Mouse (Mus musculus) adrenal gland, adult 2 months (tissue): Measurements from ENCODE around the gene Otos. TPM values are rescaled to one million over a fixed set of nuclear protein-coding genes. Genes with fewer than 3 reads are reported as not detected.

Source experiments
- DNase-seq: peaks from one replicate; pipeline ENCODE4 v3.0.0; 2021
- polyA plus RNA-seq: library from polyadenylated mRNA; depleted of rRNA; stranded (reverse); fragments of >200 nt; gene quantifications from 2 replicates; pipeline ENCODE4 v1.2.3, GENCODE M21; 2012; rRNA removed
- total RNA-seq, 2 experiments: library from RNA; stranded (reverse); gene quantifications; 2 replicates each; pipeline ENCODE4 v1.2.3; 2021

Otos gene
- total and polyA plus RNA-seq, 3 experiments = 0.47 TPM; not detected in 2

DNA sequence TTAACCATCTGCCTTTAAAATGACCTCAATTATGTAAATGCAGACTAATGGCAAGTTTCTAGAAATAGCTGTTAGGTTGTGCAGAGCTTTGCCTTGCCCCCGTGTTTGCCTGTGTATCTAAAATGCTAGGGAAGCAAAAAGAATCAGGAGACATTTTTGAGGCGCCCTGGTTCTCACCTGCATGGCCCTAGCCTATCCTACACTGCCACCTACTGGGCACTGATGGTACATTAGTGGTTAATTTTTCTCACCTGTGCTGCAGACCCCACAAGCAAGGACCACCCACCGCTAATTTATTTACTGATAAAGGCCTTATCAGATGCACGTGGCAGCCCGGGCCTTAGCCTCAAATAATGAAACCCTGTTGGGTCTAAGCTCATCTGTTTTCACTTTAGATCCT is 37.6 kb downstream of the Otos start:
- peak; percentile 44 for DNase-seq

DNA sequence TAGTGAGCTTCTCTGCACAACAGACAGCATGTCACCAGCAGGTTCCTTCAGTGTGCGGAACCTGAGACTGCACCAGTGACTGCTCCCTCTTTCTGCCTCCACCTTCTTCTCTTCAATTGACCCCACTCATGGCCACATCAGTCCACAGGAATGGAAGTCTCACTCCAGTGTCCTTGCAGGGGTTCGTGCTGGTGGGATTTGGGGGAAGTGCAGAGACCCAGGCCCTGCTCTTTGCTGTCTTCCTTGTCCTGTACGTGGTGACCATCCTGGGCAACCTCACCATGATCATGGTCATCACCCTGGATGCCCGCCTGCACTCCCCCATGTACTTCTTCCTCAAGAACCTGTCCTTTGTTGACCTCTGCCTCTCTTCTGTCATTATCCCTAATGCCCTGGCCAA is 40.9 kb downstream of the Otos start:
- DNase-seq = no peak

DNA sequence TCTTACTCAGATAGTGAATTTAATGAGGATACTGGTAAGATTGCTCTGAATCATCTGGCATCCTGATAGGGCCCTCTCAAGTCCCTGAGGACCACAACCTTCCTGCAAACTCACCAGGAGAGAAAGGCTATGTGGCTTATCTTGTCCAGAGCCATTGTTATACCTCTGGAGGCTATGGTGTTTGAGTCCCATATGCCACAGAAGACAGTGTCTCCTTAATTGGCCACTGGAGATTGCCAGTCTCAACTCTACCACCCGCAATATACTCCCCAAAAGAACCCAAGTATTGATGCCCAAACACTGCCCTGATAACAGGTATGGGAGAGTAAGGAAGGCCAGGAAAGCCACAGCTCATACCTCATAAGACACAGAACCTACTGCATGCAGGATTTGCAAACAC is 43.2 kb downstream of the Otos start, which contains the start of gene Olfr1410:
TSS of gene Olfr1410 (plus strand) at position 301 of the 400 bp plus-strand sequence.
- no peak for DNase-seq

DNA sequence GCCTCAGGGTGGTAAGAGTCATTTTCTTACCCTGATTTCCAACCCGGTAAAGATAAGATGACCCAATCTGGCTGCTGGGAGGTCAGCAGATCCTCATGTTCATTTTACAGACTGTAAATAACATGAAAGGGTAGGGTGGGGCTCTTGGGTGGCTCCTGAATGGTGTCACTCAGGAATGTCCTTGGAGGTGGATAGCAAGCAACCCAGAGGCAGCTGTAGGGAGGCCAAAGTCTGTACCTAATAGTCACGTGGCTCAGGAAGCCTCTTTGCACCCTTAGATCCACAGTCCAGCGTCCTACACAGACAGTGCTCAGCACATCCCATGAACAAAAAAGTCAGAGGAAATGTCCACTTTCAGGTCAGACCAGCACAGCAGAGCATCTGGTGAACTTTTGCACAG is 52.6 kb downstream of the Otos start:
- DNase-seq = no peak

Other genes starting within 250 kb of the Otos start
- gene Ndufa10, start 175.0 kb downstream of the Otos start, total RNA-seq = 100 to 1,000 TPM; 428 to 515 TPM
- 106 and 107 TPM in 2 replicates for gene Ndufa10, start 175.0 kb downstream of the Otos start, polyA plus RNA-seq
- not detected for gene Olfr1416, start 163.7 kb downstream of the Otos start, total RNA-seq
- not detected in 2 replicates for gene Olfr1416, start 163.7 kb downstream of the Otos start, polyA plus RNA-seq
- gene Olfr1415, start 152.7 kb downstream of the Otos start, total RNA-seq = not detected
- not detected in 2 replicates for gene Olfr1415, start 152.7 kb downstream of the Otos start, polyA plus RNA-seq
- gene Olfr1414, start 130.2 kb downstream of the Otos start, total RNA-seq = not detected
- not detected in 2 replicates for gene Olfr1414, start 130.2 kb downstream of the Otos start, polyA plus RNA-seq
- gene Olfr1413, start 77.5 kb downstream of the Otos start, total RNA-seq = not detected
- gene Olfr1413, start 77.5 kb downstream of the Otos start, polyA plus RNA-seq = not detected in 2 replicates
- gene Olfr1412, start 63.1 kb downstream of the Otos start, total RNA-seq = not detected
- not detected in 2 replicates for gene Olfr1412, start 63.1 kb downstream of the Otos start, polyA plus RNA-seq
- not detected for gene Olfr1411, start 54.4 kb downstream of the Otos start, total RNA-seq
- gene Olfr1411, start 54.4 kb downstream of the Otos start, polyA plus RNA-seq = not detected in 2 replicates
- not detected for gene Olfr1410, start 43.1 kb downstream of the Otos start, total RNA-seq
- gene Olfr1410, start 43.1 kb downstream of the Otos start, polyA plus RNA-seq = not detected in 2 replicates
- gene Olfr12, start 31.1 kb downstream of the Otos start, total RNA-seq = not detected
- gene Olfr12, start 31.1 kb downstream of the Otos start, polyA plus RNA-seq = not detected in 2 replicates
- 100 to 1,000 TPM; 320 to 351 TPM for gene Cops9, start 6.9 kb downstream of the Otos start, total RNA-seq
- gene Cops9, start 6.9 kb downstream of the Otos start, polyA plus RNA-seq = 51.9 and 62.0 TPM in 2 replicates
- 10 to 100 TPM; 61.7 to 84.3 TPM for gene Gpc1, start 182.8 kb upstream of the Otos start, total RNA-seq
- 43.3 and 49.8 TPM in 2 replicates for gene Gpc1, start 182.8 kb upstream of the Otos start, polyA plus RNA-seq